Mouse (Mus musculus) liver, embryonic 15.5 days (tissue): ENCODE measurements around the gene Mchr1. TPM values are rescaled to one million over a fixed set of nuclear protein-coding genes. Genes with fewer than 3 reads are reported as not detected.

Experiments used
- ATAC-seq: fragments of 200-750 bp; cut with Nextera tagmentation; 2 replicates; pipeline ENCODE4 v1.8.0; 2017; ENCODE audit warnings: moderate number of reproducible peaks, mild to moderate bottlenecking, moderate library complexity; ENCODE audit not compliant: insufficient read depth
- H3K27ac ChIP-seq: fragments of 300-500 bp; sonication (generic); replicated peaks from 2 replicates; pipeline ENCODE4 v1.5.1; 2015; ENCODE audit warnings: mild to moderate bottlenecking, inconsistent platforms
- H3K27me3 ChIP-seq: fragments of 300-500 bp; sonication (generic); 2 replicates; pipeline ENCODE4 v1.6.1; 2015; ENCODE audit warnings: mild to moderate bottlenecking, inconsistent platforms
- H3K36me3 ChIP-seq: fragments of 300-500 bp; sonication (generic); replicated peaks from 2 replicates; pipeline ENCODE4 v1.6.1; 2015; ENCODE audit warnings: moderate library complexity, mild to moderate bottlenecking, inconsistent platforms
- H3K4me1 ChIP-seq: fragments of 300-500 bp; sonication (generic); replicated peaks from 2 replicates; pipeline ENCODE4 v1.6.1; 2015; ENCODE audit warnings: inconsistent platforms
- H3K4me2 ChIP-seq: fragments of 300-500 bp; sonication (generic); 2 replicates; pipeline ENCODE4 v1.6.1; 2015; ENCODE audit warnings: moderate library complexity, mild to moderate bottlenecking, inconsistent platforms
- H3K4me3 ChIP-seq: fragments of 300-500 bp; sonication (generic); replicated peaks from 2 replicates; pipeline ENCODE4 v1.5.1; 2015; ENCODE audit warnings: mild to moderate bottlenecking, inconsistent platforms
- H3K9ac ChIP-seq: fragments of 300-500 bp; sonication (generic); 2 replicates; pipeline ENCODE4 v1.6.1; 2015; ENCODE audit warnings: moderate library complexity, mild to moderate bottlenecking, inconsistent platforms
- H3K9me3 ChIP-seq: fragments of 300-500 bp; sonication (generic); replicated peaks from 2 replicates; pipeline ENCODE4 v1.6.1; 2016; ENCODE audit warnings: inconsistent platforms
- WGBS: fragments of 180-500 bp; shearing (Covaris S2); methylation state at CpG from one replicate; pipeline ENCODE4 v1.1.7; 2015; ENCODE audit warnings: mixed read lengths; ENCODE audit not compliant: insufficient replicate concordance; 5-methylcytosine and 5-hydroxymethylcytosine counted together
- polyA plus RNA-seq: library from polyadenylated mRNA; unstranded; fragments of >200 nt; fragmentation: Nextera tagmentation; extraction: Ambion mirVana; gene quantifications from 2 replicates; pipeline ENCODE4 v1.2.1, GENCODE M21; 2015

The Mchr1 gene
- polyA plus RNA-seq, 1 experiment from 2014 or later, result 0.08 TPM

- Histone ChIP-seq H3K4me2 (no peak overlapping the region), H3K4me1 (no peaks in the 10 kb centered on the region), H3K36me3 (no peaks in the 10 kb centered on the region), H3K9me3 (no peaks in the 10 kb centered on the region), H3K27ac (no peak overlapping the region), H3K4me3 (no peak overlapping the region), H3K9ac (no peak overlapping the region), H3K27me3 (peaks cover 3% of the 10 kb centered on the region; the same call in 1 of the 2 replicates)
- no peak for ATAC-seq
- 72% methylated on average over 3 of the region's 3 CpGs for WGBS
Observed at GRCm38 (mm10) chr15:81227275-81227674, 8.0 kb upstream of the Mchr1 start.

DNA sequence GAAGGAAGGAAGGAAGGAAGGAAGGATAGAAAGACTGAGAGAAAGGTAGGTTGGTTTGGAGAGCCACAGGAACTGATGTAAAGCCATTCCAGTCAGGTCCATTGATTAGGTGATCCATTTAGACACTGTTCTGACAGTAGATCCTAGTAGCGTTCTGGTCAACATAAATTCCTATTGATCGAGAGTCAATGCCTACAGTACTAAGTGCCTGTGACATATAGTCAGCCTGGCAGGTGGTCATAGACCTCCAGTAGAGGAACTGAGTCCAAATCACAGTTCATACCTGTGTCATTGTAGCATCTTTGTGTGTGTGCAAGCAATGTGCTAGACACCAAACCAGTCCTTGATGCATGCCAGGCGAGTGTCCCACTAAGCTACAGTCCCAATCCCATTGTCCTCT is 7.0 kb upstream of the Mchr1 start:
- H3K4me1 ChIP-seq, result no peaks in the 10 kb centered on the region
- no peak for ATAC-seq
- WGBS, result 60% methylated on average over 3 of the region's 3 CpGs
- no peak overlapping the region for H3K4me3 ChIP-seq
- H3K9ac ChIP-seq, result no peak overlapping the region
- no peaks in the 10 kb centered on the region for H3K9me3 ChIP-seq
- H3K27ac ChIP-seq, result no peak overlapping the region
- H3K4me2 ChIP-seq, result no peak overlapping the region
- peaks cover 4% of the 10 kb centered on the region for H3K27me3 ChIP-seq
- no peaks in the 10 kb centered on the region for H3K36me3 ChIP-seq

GRCm38 (mm10) chr15:81229791-81230190 is 5.5 kb upstream of the Mchr1 start:
- Histone ChIP-seq H3K27ac (no peak overlapping the region), H3K9me3 (no peaks in the 10 kb centered on the region), H3K27me3 (peaks cover 20% of the 10 kb centered on the region), H3K36me3 (no peaks in the 10 kb centered on the region), H3K9ac (no peak overlapping the region), H3K4me3 (no peak overlapping the region), H3K4me2 (no peak overlapping the region), H3K4me1 (no peaks in the 10 kb centered on the region)
- no peak for ATAC-seq
- WGBS, result 47% methylated on average over 3 of the region's 3 CpGs

- no peak overlapping the region for H3K4me2 ChIP-seq
- no peak for ATAC-seq
- no peak overlapping the region for H3K9ac ChIP-seq
- 44% methylated on average over 7 of the region's 7 CpGs for WGBS
- H3K9me3 ChIP-seq, result no peaks in the 10 kb centered on the region
- peaks cover 35% of the 10 kb centered on the region for H3K27me3 ChIP-seq
- H3K36me3 ChIP-seq, result no peaks in the 10 kb centered on the region
- no peak overlapping the region for H3K27ac ChIP-seq
- H3K4me1 ChIP-seq, result no peaks in the 10 kb centered on the region
- no peak overlapping the region for H3K4me3 ChIP-seq
Observed at GRCm38 (mm10) chr15:81231325-81231724, 4.0 kb upstream of the Mchr1 start.

DNA sequence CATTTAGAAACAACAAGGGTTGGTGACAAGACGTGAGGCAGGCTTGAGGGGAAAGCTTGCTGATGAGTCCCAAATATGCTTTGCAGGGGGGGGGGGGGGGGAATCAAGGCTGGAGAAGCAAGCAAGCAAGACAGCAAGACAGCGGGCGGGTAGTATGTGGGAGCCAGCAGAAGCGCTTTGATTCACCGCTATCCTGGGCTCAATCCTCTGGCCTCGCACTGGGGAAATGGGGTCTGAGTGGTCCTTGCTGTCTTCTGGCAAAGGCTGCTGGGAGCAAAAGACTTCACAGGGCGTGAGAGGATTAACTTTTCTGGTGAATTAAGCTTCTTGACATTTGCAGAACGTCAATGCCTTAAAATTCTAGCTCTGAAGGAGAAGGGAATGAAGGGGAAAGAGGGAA is 763 bp downstream of the Mchr1 start:
- Histone ChIP-seq H3K9ac (no peak overlapping the region), H3K4me2 (peak overlapping the region; percentile 55), H3K27ac (no peak overlapping the region), H3K9me3 (no peaks in the 10 kb centered on the region), H3K36me3 (no peaks in the 10 kb centered on the region), H3K4me1 (no peaks in the 10 kb centered on the region), H3K4me3 (no peak overlapping the region), H3K27me3 (peaks cover 60% of the 10 kb centered on the region)
- 9% methylated on average over 8 of the region's 8 CpGs for WGBS
- ATAC-seq, result no peak

DNA sequence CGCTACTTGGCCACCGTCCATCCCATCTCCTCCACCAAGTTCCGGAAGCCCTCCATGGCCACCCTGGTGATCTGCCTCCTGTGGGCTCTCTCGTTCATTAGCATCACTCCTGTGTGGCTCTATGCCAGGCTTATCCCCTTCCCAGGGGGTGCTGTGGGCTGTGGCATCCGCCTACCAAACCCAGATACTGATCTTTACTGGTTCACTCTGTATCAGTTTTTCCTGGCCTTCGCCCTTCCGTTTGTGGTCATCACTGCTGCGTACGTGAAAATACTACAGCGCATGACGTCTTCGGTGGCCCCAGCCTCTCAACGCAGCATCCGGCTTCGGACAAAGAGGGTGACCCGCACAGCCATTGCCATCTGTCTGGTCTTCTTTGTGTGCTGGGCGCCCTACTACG is 2.2 kb downstream of the Mchr1 start:
- Histone ChIP-seq H3K9me3 (no peaks in the 10 kb centered on the region), H3K4me3 (no peak overlapping the region), H3K27me3 (peaks cover 60% of the 10 kb centered on the region), H3K27ac (no peak overlapping the region), H3K4me1 (no peaks in the 10 kb centered on the region), H3K9ac (no peak overlapping the region), H3K36me3 (no peaks in the 10 kb centered on the region), H3K4me2 (no peak overlapping the region)
- 72% methylated on average over 18 of the region's 18 CpGs for WGBS
- no peak for ATAC-seq

DNA sequence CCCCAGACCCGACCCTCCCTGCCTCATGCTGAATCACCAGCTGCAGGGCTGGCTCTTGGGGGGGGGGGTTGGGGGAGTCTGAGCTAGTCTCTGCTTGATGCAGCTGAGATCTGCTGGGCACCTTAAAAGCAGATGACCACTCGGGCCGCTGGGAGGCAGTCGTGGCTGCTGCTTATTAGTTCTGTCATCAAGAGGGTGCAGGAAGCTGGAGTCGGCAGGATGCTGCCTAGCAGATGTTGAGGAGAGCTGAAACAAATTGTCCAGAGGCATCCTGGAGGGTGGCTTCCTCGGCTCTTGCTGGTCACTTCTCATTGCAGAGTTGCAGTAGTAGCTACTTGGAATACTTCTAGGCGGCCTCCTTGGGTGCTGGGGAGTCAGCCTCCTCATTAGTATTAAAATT is 4.0 kb downstream of the Mchr1 start:
- WGBS, result 14% methylated on average over 7 of the region's 7 CpGs
- H3K36me3 ChIP-seq, result no peaks in the 10 kb centered on the region
- H3K9me3 ChIP-seq, result no peaks in the 10 kb centered on the region
- H3K4me3 ChIP-seq, result no peak overlapping the region
- H3K27ac ChIP-seq, result no peak overlapping the region
- no peak for ATAC-seq
- H3K27me3 ChIP-seq, result peaks cover 49% of the 10 kb centered on the region
- H3K9ac ChIP-seq, result no peak overlapping the region
- no peaks in the 10 kb centered on the region for H3K4me1 ChIP-seq
- H3K4me2 ChIP-seq, result no peak overlapping the region

DNA sequence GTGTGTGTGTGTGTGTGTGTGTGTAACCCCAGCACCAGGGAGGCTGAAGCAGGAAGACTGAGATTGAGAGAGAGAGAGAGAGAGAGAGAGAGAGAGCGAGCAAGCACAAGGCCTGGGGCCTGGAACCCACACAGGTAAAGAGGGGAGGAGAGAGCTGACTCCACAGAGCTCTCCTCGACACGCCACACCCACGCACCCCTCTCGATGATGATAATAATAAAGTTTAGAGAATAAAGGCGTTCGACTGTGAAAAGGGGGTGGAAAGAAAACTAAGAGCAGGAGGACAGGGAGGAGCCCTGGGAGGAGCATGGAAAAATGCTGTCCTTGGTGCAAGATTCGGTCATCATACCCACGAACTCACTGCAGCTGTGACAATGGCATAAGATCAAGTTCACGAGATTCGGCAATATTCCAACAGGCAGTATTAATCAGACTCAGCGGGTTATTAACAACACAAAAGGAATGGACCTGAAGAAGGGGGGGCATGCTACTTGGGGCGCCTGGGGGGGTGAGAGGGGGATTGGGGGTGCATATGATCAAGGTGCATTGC is 4.6 kb downstream of the Mchr1 start:
- H3K4me1 ChIP-seq, result no peaks in the 10 kb centered on the region
- no peak for ATAC-seq
- H3K27me3 ChIP-seq, result peaks cover 43% of the 10 kb centered on the region
- H3K27ac ChIP-seq, result no peak overlapping the region
- WGBS, result 69% methylated on average over 13 of the region's 13 CpGs
- no peak overlapping the region for H3K4me3 ChIP-seq
- no peaks in the 10 kb centered on the region for H3K36me3 ChIP-seq
- H3K9ac ChIP-seq, result no peak overlapping the region
- no peak overlapping the region for H3K4me2 ChIP-seq
- H3K9me3 ChIP-seq, result no peaks in the 10 kb centered on the region

- H3K9ac ChIP-seq, result no peak overlapping the region
- no peaks in the 10 kb centered on the region for H3K9me3 ChIP-seq
- ATAC-seq, result no peak
- no peaks in the 10 kb centered on the region for H3K36me3 ChIP-seq
- peaks cover 4% of the 10 kb centered on the region for H3K4me1 ChIP-seq
- H3K27me3 ChIP-seq, result no peaks in the 10 kb centered on the region
- no peak overlapping the region for H3K4me3 ChIP-seq
- 76% methylated on average over 3 of the region's 3 CpGs for WGBS
- no peak overlapping the region for H3K27ac ChIP-seq
- H3K4me2 ChIP-seq, result no peak overlapping the region
Observed at GRCm38 (mm10) chr15:81246890-81247289, 11.6 kb downstream of the Mchr1 start.

- peaks cover 4% of the 10 kb centered on the region for H3K4me1 ChIP-seq
- peak overlapping the region; percentile 23; the same call in 1 of the 2 replicates for H3K4me2 ChIP-seq
- H3K4me3 ChIP-seq, result no peak overlapping the region; the same call in 1 of the 2 replicates
- no peaks in the 10 kb centered on the region for H3K9me3 ChIP-seq
- ATAC-seq, result no peak
- H3K27me3 ChIP-seq, result no peaks in the 10 kb centered on the region
- 12% methylated on average over 13 of the region's 13 CpGs for WGBS
- no peak overlapping the region for H3K27ac ChIP-seq
- no peaks in the 10 kb centered on the region for H3K36me3 ChIP-seq
- no peak overlapping the region for H3K9ac ChIP-seq
Observed at GRCm38 (mm10) chr15:81247583-81248340, 12.5 kb downstream of the Mchr1 start.

DNA sequence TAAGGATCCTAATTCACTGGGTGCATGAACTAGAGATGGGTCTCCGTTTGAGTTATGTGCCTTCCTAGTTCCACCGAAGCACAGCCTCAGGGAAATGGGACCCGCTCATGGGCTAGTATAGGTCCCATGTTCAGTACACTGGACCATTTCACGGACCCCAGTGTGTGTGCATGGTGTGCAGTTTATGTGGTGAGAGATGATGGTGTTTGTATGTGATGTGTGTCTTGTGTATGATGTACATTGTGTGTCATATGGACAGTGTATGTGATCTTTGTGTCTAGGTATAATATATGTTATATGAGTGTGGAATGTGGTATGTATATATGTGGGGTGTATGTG is 13.0 kb downstream of the Mchr1 start:
- 58% methylated on average over 4 of the region's 4 CpGs for WGBS
- no peak for ATAC-seq
- Histone ChIP-seq H3K27me3 (no peaks in the 10 kb centered on the region), H3K36me3 (no peaks in the 10 kb centered on the region), H3K4me2 (0 out of 2 replicates have a peak overlapping the region, but pooled peaks have one; percentile 23), H3K4me3 (no peak overlapping the region), H3K9ac (no peak overlapping the region), H3K27ac (no peak overlapping the region), H3K4me1 (peaks cover 4% of the 10 kb centered on the region), H3K9me3 (no peaks in the 10 kb centered on the region)
